Mouse (Mus musculus): ENCODE data around the gene Stag3. TPM values are rescaled to one million over a fixed set of nuclear protein-coding genes. Genes with fewer than 3 reads are reported as not detected.
A peak's percentile ranks its signal among the peaks of the same experiment; 100 is the strongest.

Gene Stag3
- polyA plus RNA-seq, 1 experiment from 2014 or later = 4.3 TPM

DNA sequence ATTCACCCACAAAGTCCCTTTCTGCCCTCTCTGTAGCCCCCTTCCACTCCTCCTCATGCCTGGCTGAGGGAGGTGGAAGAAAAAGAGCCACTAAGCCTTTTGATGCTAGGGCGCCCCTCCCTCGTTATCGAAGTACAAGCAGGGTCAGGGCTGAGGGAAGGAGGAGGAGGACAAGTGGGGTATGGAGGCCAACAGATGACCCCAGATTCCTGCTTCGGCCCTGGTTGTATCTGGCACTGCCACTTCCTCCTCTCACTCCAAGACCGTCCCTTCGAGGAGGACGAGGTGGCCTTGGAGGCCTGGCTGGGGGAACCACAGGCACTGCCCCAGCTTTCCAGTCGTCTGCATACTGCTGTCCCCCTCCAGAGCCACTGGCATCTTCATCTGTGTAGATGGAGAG lies 5.9 kb upstream of the Stag3 start:
- no peak overlapping the region for H3K27ac ChIP-seq
- peaks cover 37% of the 10 kb centered on the region for H3K36me3 ChIP-seq (replicated peaks)
- H3K9ac ChIP-seq = no peak overlapping the region
- H3K4me1 ChIP-seq = peaks cover 68% of the 10 kb centered on the region
- H3K4me3 ChIP-seq (replicated peaks) = no peak overlapping the region
- 60% methylated on average over 8 of the region's 8 CpGs for WGBS
- peaks cover 26% of the 10 kb centered on the region for H3K27me3 ChIP-seq
- H3K4me2 ChIP-seq = no peak overlapping the region
- H3K9me3 ChIP-seq = no peaks in the 10 kb centered on the region
- ATAC-seq (ENCODE audit: low FRiP score) = no peak

DNA sequence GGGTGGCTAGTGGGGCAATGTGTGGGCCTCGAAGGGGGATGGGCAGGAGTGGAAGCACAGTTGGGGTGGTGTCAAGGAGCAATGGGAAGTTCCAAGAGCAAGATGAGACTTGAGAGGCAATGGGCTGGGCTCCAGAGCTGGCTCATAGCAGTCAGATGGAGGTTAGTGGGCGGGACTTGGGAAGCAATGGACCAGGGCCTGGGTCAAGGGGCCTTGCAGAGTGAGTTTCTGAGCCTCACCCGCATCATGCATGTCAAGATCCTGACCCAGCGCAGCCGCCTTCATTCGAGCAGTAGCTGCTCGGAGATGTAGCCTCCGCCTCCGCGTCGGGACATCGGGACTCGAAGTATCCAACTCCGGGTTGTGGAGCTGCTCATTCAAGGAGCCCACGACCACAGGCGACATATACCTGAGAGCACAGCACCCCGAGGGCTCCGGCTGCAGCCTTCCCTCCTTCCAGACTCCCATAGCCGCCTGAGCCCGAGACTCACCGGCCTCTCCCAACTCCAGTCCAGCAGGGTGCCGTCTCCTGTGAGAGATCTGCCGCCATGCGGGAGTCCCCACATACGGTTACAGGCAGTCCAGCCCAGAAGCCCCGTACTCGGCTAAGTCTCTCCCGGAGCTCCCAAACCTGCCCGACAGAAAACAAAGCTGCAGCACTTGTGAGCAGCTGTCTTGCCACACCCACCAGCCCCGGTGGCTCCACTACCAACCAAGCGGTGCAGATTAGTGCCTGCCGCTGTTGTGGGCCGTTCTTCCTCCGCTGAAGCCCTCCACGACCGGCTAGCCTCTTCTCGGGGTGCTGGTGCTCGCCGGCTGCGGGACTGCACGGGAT lies 4.6 kb upstream of the Stag3 start:
- WGBS = 6% methylated on average over 41 of the region's 41 CpGs
- no peak for ATAC-seq (ENCODE audit: low FRiP score)
- Histone ChIP-seq H3K4me1 (peaks cover 68% of the 10 kb centered on the region), H3K4me2 (peak overlapping the region; percentile 66), H3K27ac (0 out of 2 replicates have a peak overlapping the region, but pooled peaks have one; percentile 31), H3K9ac (peak overlapping the region; percentile 62), H3K27me3 (peaks cover 25% of the 10 kb centered on the region), H3K4me3 (replicated peaks) (peak overlapping the region; percentile 40), H3K36me3 (replicated peaks) (peaks cover 37% of the 10 kb centered on the region), H3K9me3 (no peaks in the 10 kb centered on the region)

DNA sequence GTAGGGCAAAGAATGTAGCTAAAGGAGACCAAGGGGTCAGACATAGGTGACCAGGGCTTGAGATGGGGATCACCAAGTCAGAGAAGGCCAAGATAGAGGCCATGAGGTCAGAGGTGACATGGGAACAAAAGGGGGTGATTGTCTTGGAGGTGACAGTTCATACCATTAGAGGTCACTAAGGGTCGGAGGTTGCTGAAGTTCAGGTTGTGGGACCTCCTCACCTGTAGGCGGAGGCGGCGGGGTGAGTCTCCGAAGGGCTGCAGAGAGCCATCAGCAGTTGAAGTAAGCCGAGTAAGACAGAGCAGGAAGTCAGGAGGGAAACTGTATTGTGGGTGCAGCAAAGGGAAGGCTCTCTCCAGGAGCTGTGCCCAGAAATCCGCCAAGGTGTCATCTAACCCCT lies 2.0 kb upstream of the Stag3 start:
- Histone ChIP-seq H3K9me3 (no peaks in the 10 kb centered on the region), H3K36me3 (replicated peaks) (peaks cover 37% of the 10 kb centered on the region), H3K9ac (peak overlapping the region; percentile 90; the same call in 1 of the 2 replicates), H3K4me1 (peaks cover 56% of the 10 kb centered on the region), H3K27ac (no peak overlapping the region), H3K4me3 (replicated peaks) (peak overlapping the region; percentile 74), H3K4me2 (peak overlapping the region; percentile 75), H3K27me3 (peaks cover 20% of the 10 kb centered on the region)
- 87% methylated on average over 7 of the region's 7 CpGs for WGBS
- no peak for ATAC-seq (ENCODE audit: low FRiP score)

DNA sequence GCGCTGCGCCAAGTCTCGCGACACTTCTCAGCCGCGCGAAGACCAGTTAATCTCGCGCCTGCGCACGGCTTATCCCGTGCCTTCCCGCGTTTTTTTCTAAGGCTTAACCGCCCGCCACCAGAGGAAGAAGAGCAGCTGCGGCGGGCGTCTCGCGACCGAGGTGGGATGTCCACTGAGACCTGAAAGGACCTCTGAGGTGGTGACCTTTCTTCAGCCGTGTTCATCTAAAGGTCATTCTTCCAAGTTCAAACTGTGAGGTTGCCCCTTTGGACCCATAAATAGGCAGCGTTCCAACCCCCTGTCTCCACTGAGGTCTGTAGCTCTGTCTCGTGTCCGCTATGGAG lies 357 bp downstream of the Stag3 start:
- H3K4me1 ChIP-seq = peaks cover 38% of the 10 kb centered on the region
- ATAC-seq (ENCODE audit: low FRiP score) = no peak
- no peak overlapping the region for H3K9ac ChIP-seq
- H3K27ac ChIP-seq = no peak overlapping the region
- peaks cover 28% of the 10 kb centered on the region for H3K36me3 ChIP-seq (replicated peaks)
- no peaks in the 10 kb centered on the region for H3K9me3 ChIP-seq
- peak overlapping the region; percentile 75 for H3K4me2 ChIP-seq
- 22% methylated on average over 26 of the region's 26 CpGs for WGBS
- H3K27me3 ChIP-seq = peaks cover 11% of the 10 kb centered on the region; the same call in 1 of the 2 replicates
- peak overlapping the region; percentile 74 for H3K4me3 ChIP-seq (replicated peaks)

DNA sequence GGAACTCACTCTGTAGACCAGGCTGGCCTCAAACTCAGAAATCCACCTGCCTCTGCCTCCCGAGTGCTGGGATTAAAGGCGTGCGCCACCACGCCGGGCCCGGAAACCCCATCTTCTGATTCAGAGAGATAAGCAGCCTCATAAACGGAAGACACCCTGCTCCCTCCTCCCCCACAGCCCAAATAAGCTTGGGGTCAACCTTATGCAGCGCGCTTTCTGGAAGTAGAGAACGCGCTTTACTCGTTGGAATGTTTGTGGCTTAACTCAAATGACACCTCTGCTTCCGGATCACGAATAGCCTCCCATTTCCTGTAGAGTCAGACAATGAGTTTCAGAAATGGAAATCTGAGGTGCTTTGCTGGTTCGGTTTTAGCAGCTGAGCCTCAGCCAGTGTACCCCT lies 789 bp downstream of the Stag3 start:
- Histone ChIP-seq H3K27me3 (peaks cover 11% of the 10 kb centered on the region; the same call in 1 of the 2 replicates), H3K4me1 (peaks cover 33% of the 10 kb centered on the region), H3K36me3 (replicated peaks) (peaks cover 23% of the 10 kb centered on the region), H3K9ac (no peak overlapping the region), H3K4me3 (replicated peaks) (no peak overlapping the region), H3K4me2 (no peak overlapping the region), H3K9me3 (no peaks in the 10 kb centered on the region), H3K27ac (no peak overlapping the region)
- no peak for ATAC-seq (ENCODE audit: low FRiP score)
- 93% methylated on average over 15 of the region's 15 CpGs for WGBS

DNA sequence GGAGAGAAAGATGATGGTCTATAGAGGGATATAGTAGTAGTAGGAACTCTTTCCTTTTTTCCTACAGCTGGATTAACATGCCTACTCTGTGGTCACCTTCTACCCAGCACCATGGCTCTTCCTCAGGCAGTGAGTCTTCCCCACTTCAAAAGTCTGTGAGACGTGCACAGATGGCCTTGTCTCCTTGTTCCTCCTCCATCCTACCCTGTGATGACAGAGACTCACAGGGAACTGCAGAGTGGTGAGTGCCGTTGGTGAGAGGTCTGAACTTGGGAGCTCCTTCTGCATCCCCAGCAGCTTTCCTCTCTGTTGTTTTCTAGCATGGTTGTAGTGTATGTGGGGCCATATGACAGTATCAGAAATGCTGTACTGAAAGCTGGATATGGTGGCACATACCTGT lies 1.8 kb downstream of the Stag3 start:
- H3K9ac ChIP-seq = no peak overlapping the region
- no peaks in the 10 kb centered on the region for H3K9me3 ChIP-seq
- H3K4me3 ChIP-seq (replicated peaks) = no peak overlapping the region
- H3K27me3 ChIP-seq = peaks cover 11% of the 10 kb centered on the region; the same call in 1 of the 2 replicates
- H3K4me1 ChIP-seq = peaks cover 24% of the 10 kb centered on the region
- H3K4me2 ChIP-seq = no peak overlapping the region
- 77% methylated on average over 2 of the region's 2 CpGs for WGBS
- no peak for ATAC-seq (ENCODE audit: low FRiP score)
- no peak overlapping the region for H3K27ac ChIP-seq
- peaks cover 15% of the 10 kb centered on the region for H3K36me3 ChIP-seq (replicated peaks)

DNA sequence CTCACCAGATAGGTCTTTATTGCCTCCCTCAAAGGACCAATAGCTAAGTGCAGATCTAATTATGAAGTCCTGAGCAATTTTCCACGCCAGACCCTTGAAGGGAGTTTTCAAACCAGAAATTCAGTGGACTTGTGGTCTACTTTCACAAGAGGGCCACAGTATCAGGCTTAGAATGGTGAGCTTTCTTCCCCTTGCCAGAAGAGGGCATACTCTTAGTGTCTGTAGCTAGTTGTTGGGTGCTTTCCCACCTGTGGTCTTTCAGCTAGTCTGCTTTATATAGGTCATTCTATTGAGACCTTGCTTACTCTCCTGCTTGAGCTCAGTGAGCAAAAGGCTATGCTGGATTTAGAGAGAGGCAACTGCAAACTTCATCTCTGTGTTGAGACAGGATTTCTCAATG lies 3.5 kb downstream of the Stag3 start:
- no peaks in the 10 kb centered on the region for H3K36me3 ChIP-seq (replicated peaks)
- peaks cover 11% of the 10 kb centered on the region; the same call in 1 of the 2 replicates for H3K27me3 ChIP-seq
- H3K9me3 ChIP-seq = no peaks in the 10 kb centered on the region
- WGBS = 50% methylated on average over 1 of the region's 1 CpGs
- no peak overlapping the region for H3K27ac ChIP-seq
- peaks cover 7% of the 10 kb centered on the region for H3K4me1 ChIP-seq
- H3K4me2 ChIP-seq = no peak overlapping the region
- no peak overlapping the region for H3K4me3 ChIP-seq (replicated peaks)
- ATAC-seq (ENCODE audit: low FRiP score) = no peak
- no peak overlapping the region for H3K9ac ChIP-seq

DNA sequence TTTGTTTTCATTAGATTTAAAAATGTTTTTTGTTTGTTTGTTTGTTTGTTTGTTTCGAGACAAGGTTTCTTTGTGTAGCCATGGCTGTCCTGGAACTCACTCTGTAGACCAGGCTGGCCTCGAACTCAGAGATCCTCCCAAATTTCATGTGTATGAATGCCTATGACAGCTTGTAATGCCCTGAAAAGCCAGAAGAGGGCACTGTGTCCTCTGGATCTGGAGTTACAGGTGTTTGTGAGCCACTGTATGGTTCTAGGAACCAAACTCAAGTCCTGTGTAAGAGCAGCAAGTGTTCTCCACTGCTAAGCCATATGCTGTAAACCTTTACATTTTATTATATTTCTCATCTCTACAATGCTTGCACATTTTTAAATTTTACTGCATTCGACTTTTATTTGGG lies 7.8 kb downstream of the Stag3 start:
- no peaks in the 10 kb centered on the region for H3K4me1 ChIP-seq
- H3K36me3 ChIP-seq (replicated peaks) = no peaks in the 10 kb centered on the region
- H3K4me2 ChIP-seq = no peak overlapping the region
- H3K9ac ChIP-seq = no peak overlapping the region
- WGBS = 71% methylated on average over 3 of the region's 3 CpGs
- no peak for ATAC-seq (ENCODE audit: low FRiP score)
- H3K9me3 ChIP-seq = no peaks in the 10 kb centered on the region
- H3K27ac ChIP-seq = no peak overlapping the region
- no peaks in the 10 kb centered on the region for H3K27me3 ChIP-seq
- H3K4me3 ChIP-seq (replicated peaks) = no peak overlapping the region

DNA sequence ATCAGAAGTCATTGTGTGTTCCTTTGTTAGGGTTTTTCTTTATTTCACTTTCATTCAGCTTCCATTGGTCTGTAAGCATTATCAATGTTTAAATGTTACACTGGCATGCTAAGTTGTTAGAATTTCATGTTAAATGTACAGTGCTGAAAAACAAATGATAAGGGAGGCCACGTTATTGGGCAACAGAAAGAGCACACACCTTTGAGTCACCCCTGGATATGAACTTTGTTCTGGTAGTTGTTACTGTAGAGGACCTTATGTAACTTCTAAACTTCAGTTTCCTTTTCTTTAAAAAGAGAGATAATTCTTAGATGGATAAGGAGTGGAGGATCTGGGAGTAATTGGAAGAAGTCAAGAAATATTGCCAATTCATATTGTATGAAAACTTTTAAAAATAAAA lies 11.6 kb downstream of the Stag3 start:
- no peak for ATAC-seq (ENCODE audit: low FRiP score)

DNA sequence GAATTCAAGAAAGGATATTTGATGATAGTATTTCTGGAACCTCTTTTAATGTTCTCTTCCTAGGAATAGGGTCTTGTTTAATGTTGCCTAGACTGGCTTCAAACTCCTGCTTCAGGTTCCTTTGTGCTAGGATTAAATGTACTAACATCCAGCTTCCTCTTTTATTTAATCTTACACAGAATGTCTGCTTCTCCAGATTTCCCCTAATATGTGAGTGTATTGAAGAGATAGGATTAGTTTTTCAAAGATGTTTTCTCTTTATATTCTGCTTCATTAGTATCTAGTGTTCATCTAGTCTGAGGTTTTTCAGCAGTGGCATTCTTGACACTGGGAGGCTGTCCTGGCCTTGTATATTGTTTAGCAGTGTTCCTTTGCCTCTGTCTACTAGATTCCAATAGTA lies 14.1 kb downstream of the Stag3 start:
- no peaks in the 10 kb centered on the region for H3K36me3 ChIP-seq (replicated peaks)
- H3K27ac ChIP-seq = no peak overlapping the region
- H3K4me3 ChIP-seq (replicated peaks) = no peak overlapping the region
- H3K4me1 ChIP-seq = no peaks in the 10 kb centered on the region
- no peaks in the 10 kb centered on the region for H3K27me3 ChIP-seq
- H3K9me3 ChIP-seq = no peaks in the 10 kb centered on the region
- no peak overlapping the region for H3K9ac ChIP-seq
- no peak for ATAC-seq (ENCODE audit: low FRiP score)
- H3K4me2 ChIP-seq = no peak overlapping the region

More for the DNA sequence above, 11.6 kb downstream of the Stag3 start:
- Histone ChIP-seq H3K36me3 (replicated peaks) (no peaks in the 10 kb centered on the region), H3K4me2 (no peak overlapping the region), H3K4me1 (no peaks in the 10 kb centered on the region), H3K9ac (no peak overlapping the region), H3K27me3 (no peaks in the 10 kb centered on the region), H3K4me3 (replicated peaks) (no peak overlapping the region), H3K27ac (no peak overlapping the region), H3K9me3 (no peaks in the 10 kb centered on the region)
- WGBS = 84% methylated on average over 1 of the region's 1 CpGs

DNA sequence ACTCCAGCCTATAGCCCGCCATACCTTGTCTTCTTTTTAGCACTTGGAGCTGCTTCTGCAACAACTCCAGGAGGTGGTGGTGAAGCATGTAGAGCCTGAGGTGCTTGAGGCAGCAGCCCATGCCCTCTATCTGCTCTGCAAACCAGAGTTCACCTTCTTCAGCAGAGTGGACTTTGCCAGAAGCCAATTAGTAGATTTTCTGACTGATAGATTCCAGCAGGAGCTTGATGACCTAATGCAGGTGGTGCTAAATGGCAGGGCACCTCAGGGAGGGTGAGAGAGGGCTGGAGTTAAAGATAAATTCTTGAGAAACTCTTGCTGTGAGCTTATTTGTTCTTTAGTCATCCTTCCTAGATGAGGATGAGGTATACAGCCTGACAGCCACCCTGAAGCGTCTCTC lies 19.6 kb downstream of the Stag3 start:
- Histone ChIP-seq H3K4me3 (replicated peaks) (no peak overlapping the region), H3K9ac (no peak overlapping the region), H3K36me3 (replicated peaks) (no peaks in the 10 kb centered on the region), H3K4me2 (no peak overlapping the region), H3K27ac (no peak overlapping the region), H3K4me1 (no peaks in the 10 kb centered on the region), H3K9me3 (no peaks in the 10 kb centered on the region), H3K27me3 (no peaks in the 10 kb centered on the region)
- ATAC-seq (ENCODE audit: low FRiP score) = no peak
- 83% methylated on average over 2 of the region's 2 CpGs for WGBS

DNA sequence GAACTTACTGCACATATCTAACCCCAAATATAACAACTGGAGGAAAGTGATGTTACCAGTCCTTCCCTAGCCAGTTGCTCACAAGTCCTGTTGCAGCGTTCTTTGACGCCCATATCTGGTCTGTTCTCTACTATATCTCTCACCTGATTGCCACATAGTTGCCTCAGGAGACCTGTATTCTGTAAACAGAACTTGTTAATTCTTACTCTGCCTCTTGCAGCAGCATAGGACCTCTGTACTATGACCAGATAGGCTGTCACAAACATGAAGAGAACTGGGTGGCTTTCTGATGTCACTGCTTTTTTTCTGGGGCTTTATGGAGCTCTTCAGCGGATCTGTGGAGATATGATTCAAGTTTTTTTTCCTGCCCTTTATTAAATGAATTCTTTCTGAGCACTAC lies 32.8 kb downstream of the Stag3 start:
- H3K27me3 ChIP-seq = no peaks in the 10 kb centered on the region
- no peaks in the 10 kb centered on the region for H3K4me1 ChIP-seq
- no peaks in the 10 kb centered on the region for H3K9me3 ChIP-seq
- H3K4me3 ChIP-seq (replicated peaks) = no peak overlapping the region
- H3K27ac ChIP-seq = no peak overlapping the region
- WGBS = 92% methylated on average over 3 of the region's 3 CpGs
- no peak for ATAC-seq (ENCODE audit: low FRiP score)
- H3K4me2 ChIP-seq = no peak overlapping the region
- no peaks in the 10 kb centered on the region for H3K36me3 ChIP-seq (replicated peaks)
- no peak overlapping the region for H3K9ac ChIP-seq

DNA sequence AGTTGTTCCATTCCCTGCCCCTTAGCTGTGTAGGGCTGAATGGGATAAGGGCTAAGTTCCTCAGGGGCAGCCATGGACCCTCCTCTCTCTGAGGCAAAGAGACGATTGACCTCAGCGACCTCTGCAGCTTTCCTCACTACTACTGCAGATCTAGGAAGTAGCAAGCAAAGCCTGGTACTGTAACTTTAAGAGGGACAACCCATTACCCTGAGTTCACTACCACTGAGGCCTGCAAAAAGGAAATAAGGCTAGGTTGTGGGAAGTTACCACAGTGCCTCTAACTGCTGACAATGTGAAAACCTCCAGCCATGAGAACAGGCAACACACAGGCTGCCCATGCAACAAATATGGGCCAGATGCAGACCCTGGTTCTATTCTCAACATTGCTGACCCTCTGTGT lies 61.6 kb downstream of the Stag3 start, which contains the start of gene Pvrig:
Gene Pvrig (plus strand): TSS at position 301 of the 400 bp plus-strand sequence.
- Histone ChIP-seq H3K4me3 (replicated peaks) (no peak within 1 kb of the TSS), H3K27me3 (no peaks in the 10 kb centered on the region), H3K4me1 (no peaks in the 10 kb centered on the region), H3K27ac (no peak within 1 kb of the TSS), H3K36me3 (replicated peaks) (no peaks in the 10 kb centered on the region), H3K4me2 (no peak within 1 kb of the TSS), H3K9me3 (no peaks in the 10 kb centered on the region), H3K9ac (no peak within 1 kb of the TSS)
- no peak for ATAC-seq (ENCODE audit: low FRiP score)
- 86% methylated on average over 2 of the region's 2 CpGs for WGBS
